Mouse (Mus musculus) MEL (cell line): ENCODE measurements at regions not wholly inside any gene's neighbourhood (a gene's known extent, or its start where the extent isn't known, plus 50 kb on each side); places are given as distances from the start of the nearest gene placed in this dataset.

ENCODE experiments used
- DNase-seq: peaks from one replicate; pipeline ENCODE4 v3.0.0; 2011; ENCODE audit warnings: low read depth, low spot score
- H3K27ac ChIP-seq: 2 replicates; pipeline ENCODE4 v1.5.1; 2012; ENCODE audit warnings: low read depth, mild to moderate bottlenecking, control low read depth, low read length, moderate library complexity; ENCODE audit not compliant: control insufficient read depth
- H3K27me3 ChIP-seq, 2 experiments: fragments of 150-350 bp in 1 of 2; sonication (generic) in 1 of 2; 2 replicates each; pipeline ENCODE4 v1.6.1; 2012; ENCODE audit warnings: low read length in 2 of 2, mild to moderate bottlenecking in 2 of 2, improper control_type of control experiment in 1 of 2, moderate library complexity in 1 of 2; ENCODE audit not compliant: insufficient read depth in 2 of 2, control insufficient read depth in 1 of 2
- H3K36me3 ChIP-seq, 2 experiments: 2 replicates each; pipeline ENCODE4 v1.6.1; 2012 to 2014; ENCODE audit warnings: low read length in 2 of 2, improper control_type of control experiment in 1 of 2, inconsistent platforms in 1 of 2, mild to moderate bottlenecking in 1 of 2; ENCODE audit not compliant: insufficient read depth in 2 of 2, control insufficient read depth in 1 of 2
- H3K4me1 ChIP-seq, 2 experiments: fragments of 150-350 bp in 1 of 2; sonication (generic) in 1 of 2; 2 replicates each; pipeline ENCODE4 v1.6.1; 2012; ENCODE audit warnings: low read length in 2 of 2, improper control_type of control experiment in 1 of 2, mild to moderate bottlenecking in 1 of 2; ENCODE audit not compliant: insufficient read depth in 2 of 2, control insufficient read depth in 1 of 2
- H3K4me3 ChIP-seq, 2 experiments: fragments of 150-350 bp in 1 of 2; sonication (generic) in 1 of 2; 2 replicates each; pipeline ENCODE4 v1.5.1; 2012; ENCODE audit warnings: low read depth in 2 of 2, low read length in 2 of 2, mild to moderate bottlenecking in 2 of 2, moderate library complexity in 2 of 2, control low read depth in 1 of 2, improper control_type of control experiment in 1 of 2; ENCODE audit not compliant: control insufficient read depth in 1 of 2, insufficient read depth in 1 of 2
- H3K79me2 ChIP-seq: 2 replicates; pipeline ENCODE4 v1.6.1; 2012; ENCODE audit warnings: mild to moderate bottlenecking, low read length, moderate library complexity; ENCODE audit not compliant: control insufficient read depth, poor library complexity, insufficient read depth
- H3K9ac ChIP-seq: 2 replicates; pipeline ENCODE4 v1.6.1; 2012; ENCODE audit warnings: low read depth, mild to moderate bottlenecking, control low read depth, low read length, moderate library complexity; ENCODE audit not compliant: control insufficient read depth, poor library complexity, severe bottlenecking
- H3K9me3 ChIP-seq: fragments of 150-350 bp; sonication (generic); replicated peaks from 2 replicates; pipeline ENCODE4 v1.6.1; 2012; ENCODE audit warnings: mild to moderate bottlenecking, low read length, improper control_type of control experiment, moderate library complexity; ENCODE audit not compliant: insufficient read depth
- BHLHE40 ChIP-seq: IDR thresholded peaks from 2 replicates; pipeline ENCODE4 v1.6.1; 2012; ENCODE audit warnings: low read depth, mild to moderate bottlenecking, inconsistent platforms, low read length, improper control_type of control experiment, borderline replicate concordance
- CHD1 ChIP-seq: IDR thresholded peaks from 2 replicates; pipeline ENCODE4 v1.6.1; 2012; ENCODE audit warnings: low read depth, mild to moderate bottlenecking, inconsistent platforms, low read length, improper control_type of control experiment
- CHD2 ChIP-seq: IDR thresholded peaks from 2 replicates; pipeline ENCODE4 v1.6.1; 2011; ENCODE audit warnings: low read length, improper control_type of control experiment
- CTCF ChIP-seq, 3 experiments: IDR thresholded peaks in 2 of 3; conservative IDR thresholded peaks in 1 of 3; 2 replicates each; pipeline ENCODE4 v1.5.1; 2011 to 2012; ENCODE audit warnings: low read length in 3 of 3, low read depth in 2 of 3, mild to moderate bottlenecking in 2 of 3, improper control_type of control experiment in 1 of 3, inconsistent platforms in 1 of 3, mixed read lengths in 1 of 3, moderate library complexity in 1 of 3; ENCODE audit not compliant: control insufficient read depth in 1 of 3, insufficient read depth in 1 of 3, poor library complexity in 1 of 3, severe bottlenecking in 1 of 3
- ELF1 ChIP-seq: IDR thresholded peaks from 2 replicates; pipeline ENCODE4 v1.6.1; 2014; ENCODE audit warnings: low read depth, mild to moderate bottlenecking, inconsistent platforms, low read length, improper control_type of control experiment, moderate library complexity
- ETS1 ChIP-seq: IDR thresholded peaks from 2 replicates; pipeline ENCODE4 v1.6.1; 2012; ENCODE audit warnings: low read depth, mild to moderate bottlenecking, inconsistent platforms, low read length, improper control_type of control experiment, moderate library complexity
- GABPA ChIP-seq: IDR thresholded peaks from 2 replicates; pipeline ENCODE4 v1.6.1; 2012; ENCODE audit warnings: low read depth, mild to moderate bottlenecking, inconsistent platforms, low read length, improper control_type of control experiment, moderate library complexity
- GATA1 ChIP-seq: IDR thresholded peaks from 2 replicates; pipeline ENCODE4 v1.6.1; 2011; ENCODE audit warnings: low read depth, low read length, improper control_type of control experiment
- HCFC1 ChIP-seq: IDR thresholded peaks from 2 replicates; pipeline ENCODE4 v1.6.1; 2012; ENCODE audit warnings: low read depth, mild to moderate bottlenecking, inconsistent platforms, low read length, improper control_type of control experiment, moderate library complexity
- MYB ChIP-seq: IDR thresholded peaks from 2 replicates; pipeline ENCODE4 v1.6.1; 2011; ENCODE audit warnings: mild to moderate bottlenecking, low read depth, low read length, improper control_type of control experiment
- MYC ChIP-seq: IDR thresholded peaks from 2 replicates; pipeline ENCODE4 v1.6.1; 2011; ENCODE audit warnings: low read depth, mild to moderate bottlenecking, low read length, improper control_type of control experiment, moderate library complexity
- NRF1 ChIP-seq: IDR thresholded peaks from 2 replicates; pipeline ENCODE4 v1.6.1; 2014; ENCODE audit warnings: low read depth, mild to moderate bottlenecking, inconsistent platforms, low read length, improper control_type of control experiment, moderate library complexity; ENCODE audit not compliant: poor library complexity, insufficient read depth, severe bottlenecking
- POLR2AphosphoS5 ChIP-seq: IDR thresholded peaks from 2 replicates; pipeline ENCODE4 v1.6.1; 2012; ENCODE audit warnings: low read depth, borderline replicate concordance, mild to moderate bottlenecking, inconsistent platforms, low read length, moderate library complexity, mixed read lengths
- RCOR1 ChIP-seq: IDR thresholded peaks from 2 replicates; pipeline ENCODE4 v1.6.1; 2012; ENCODE audit warnings: low read depth, mild to moderate bottlenecking, inconsistent platforms, low read length, improper control_type of control experiment
- SIN3A ChIP-seq: IDR thresholded peaks from 2 replicates; pipeline ENCODE4 v1.6.1; 2012; ENCODE audit warnings: low read length, improper control_type of control experiment, inconsistent platforms
- SMC3 ChIP-seq: IDR thresholded peaks from 2 replicates; pipeline ENCODE4 v1.6.1; 2011; ENCODE audit warnings: low read depth, low read length, improper control_type of control experiment
- UBTF ChIP-seq: IDR thresholded peaks from 2 replicates; pipeline ENCODE4 v1.6.1; 2012; ENCODE audit warnings: low read depth, mild to moderate bottlenecking, inconsistent platforms, low read length, improper control_type of control experiment, moderate library complexity, borderline replicate concordance; ENCODE audit not compliant: insufficient read depth
- USF2 ChIP-seq, 2 experiments: IDR thresholded peaks; 2 replicates each; pipeline ENCODE4 v1.6.1; 2011 to 2012; ENCODE audit warnings: improper control_type of control experiment in 2 of 2, low read length in 2 of 2, borderline replicate concordance in 1 of 2, inconsistent platforms in 1 of 2, low read depth in 1 of 2, mild to moderate bottlenecking in 1 of 2; ENCODE audit not compliant: insufficient read depth in 1 of 2
- ZC3H11A ChIP-seq: IDR thresholded peaks from 2 replicates; pipeline ENCODE4 v1.6.1; 2012; ENCODE audit warnings: low read depth, mild to moderate bottlenecking, inconsistent platforms, low read length, improper control_type of control experiment
- ZKSCAN1 ChIP-seq: IDR thresholded peaks from 2 replicates; pipeline ENCODE4 v1.6.1; 2012; ENCODE audit warnings: low read depth, mild to moderate bottlenecking, inconsistent platforms, low read length, improper control_type of control experiment, moderate library complexity
- ZMIZ1 ChIP-seq: IDR thresholded peaks from 2 replicates; pipeline ENCODE4 v1.6.1; 2012; ENCODE audit warnings: low read depth, mild to moderate bottlenecking, inconsistent platforms, low read length, improper control_type of control experiment, moderate library complexity

- H3K27ac ChIP-seq: no peak overlapping the region
- H3K4me3 ChIP-seq: no peak overlapping the region
- no peak for DNase-seq
- H3K36me3 ChIP-seq: no peaks in the 10 kb centered on the region
- H3K79me2 ChIP-seq: no peaks in the 10 kb centered on the region
- no peaks in the 10 kb centered on the region for H3K9me3 ChIP-seq
- H3K4me1 ChIP-seq: no peaks in the 10 kb centered on the region
- peaks cover 13 to 20% of the 10 kb centered on the region in 2 experiments for H3K27me3 ChIP-seq
- no peak overlapping the region for H3K9ac ChIP-seq
- TF ChIP-seq BHLHE40 (no peak), CHD2 (no peak), USF2 (IDR thresholded peaks at IDR 0.05; ENCODE audit: borderline replicate concordance in 1 of 2, insufficient read depth in 1 of 2, low read depth in 1 of 2, low read length in 2 of 2) (no peak), GATA1 (no peak), ZMIZ1 (no peak), CTCF (IDR thresholded peaks at IDR 0.05 in 2 of 3, conservative IDR thresholded peaks at IDR 0.05 in 1 of 3; ENCODE audit: control insufficient read depth in 1 of 3, insufficient read depth in 1 of 3, low read depth in 2 of 3, low read length in 3 of 3, poor library complexity in 1 of 3, severe bottlenecking in 1 of 3) (no peak), POLR2AphosphoS5 (no peak), SMC3 (no peak), ZKSCAN1 (no peak), RCOR1 (no peak)
Observed at GRCm38 (mm10) chr11:117541205-117541884, 57.2 kb downstream of the Gm11733 start.

- peaks cover 13 to 18% of the 10 kb centered on the region in 2 experiments for H3K27me3 ChIP-seq
- H3K9ac ChIP-seq: no peak overlapping the region
- H3K9me3 ChIP-seq: no peaks in the 10 kb centered on the region
- TF ChIP-seq ELF1: no peak
- TF ChIP-seq NRF1: no peak
- no peak for TF ChIP-seq GABPA
- no peak for TF ChIP-seq POLR2AphosphoS5
- TF ChIP-seq ZC3H11A: no peak
- TF ChIP-seq UBTF: no peak
- TF ChIP-seq ETS1: no peak
- no peak for TF ChIP-seq SIN3A
- no peak for TF ChIP-seq CHD2
- TF ChIP-seq SMC3: no peak
- TF ChIP-seq RCOR1: no peak
- no peak for TF ChIP-seq CHD1
- TF ChIP-seq HCFC1: no peak
- TF ChIP-seq MYC: no peak
- no peak for TF ChIP-seq MYB
- H3K4me3 ChIP-seq: no peak overlapping the region
- no peak for DNase-seq
- H3K79me2 ChIP-seq: no peaks in the 10 kb centered on the region
- H3K36me3 ChIP-seq: no peaks in the 10 kb centered on the region
- no peaks in the 10 kb centered on the region for H3K4me1 ChIP-seq
- no peak overlapping the region for H3K27ac ChIP-seq
Observed at GRCm38 (mm10) chr11:117543191-117543590, 59.0 kb downstream of the Gm11733 start.
